Comparison of ENCODE assay signal across 14 mouse cellular contexts in genomic region chr4:63221096-63221958, GRCm38 (mm10). TPM values are rescaled to one million over a fixed set of nuclear protein-coding genes. Genes with fewer than 3 reads are reported as not detected.
A peak's percentile ranks its signal among the peaks of the same experiment; 100 is the strongest.
DNase-seq lines count a peak whose midpoint lies in the region; ATAC-seq and TF ChIP-seq lines count a peak whose summit lies in the region.
"Had no signal": no experiment of that assay in that cellular context is flagged by ENCODE, and none has a peak within 500 bp of the region (broad histone marks: within the 10 kb centered on the region; RNA-seq: fewer than 3 reads in every experiment).

No protein-coding gene starts in this region.

- no peak for ATAC-seq in heart, embryonic 12.5 days (ENCODE audit: insufficient number of reproducible peaks, low FRiP score)
- ATAC-seq in hindbrain, embryonic 13.5 days (ENCODE audit: low FRiP score), result no peak
- ATAC-seq: forebrain, embryonic 14.5 days; midbrain, embryonic 16.5 days had no signal

- no peak overlapping the region for H3ac ChIP-seq in C2C12 (ENCODE audit: control insufficient read depth, insufficient read length, low read depth)

- no peak for TF ChIP-seq CTCF in C2C12 (IDR thresholded peaks at IDR 0.05; ENCODE audit: control insufficient read depth, insufficient read depth, insufficient read length)

- H3K79me2 ChIP-seq in C2C12 (ENCODE audit: control insufficient read depth, insufficient read depth), result no peaks in the 10 kb centered on the region

- H3K4me1 ChIP-seq in heart, embryonic 12.5 days (replicated peaks), result peaks cover 22% of the 10 kb centered on the region
- H3K4me1 ChIP-seq in hindbrain, embryonic 13.5 days (replicated peaks), result peaks cover 22% of the 10 kb centered on the region

- WGBS in heart, embryonic 12.5 days, result 83% methylated on average over 15 of the region's 15 CpGs
- 84% methylated on average over 15 of the region's 15 CpGs for WGBS in hindbrain, embryonic 13.5 days

- no peak overlapping the region for H3K4me2 ChIP-seq in heart, embryonic 12.5 days
- H3K4me2 ChIP-seq in hindbrain, embryonic 13.5 days, result no peak overlapping the region
- H3K4me2 ChIP-seq: lung, embryonic 15.5 days had no signal

- 0 out of 2 replicates have a peak, but pooled peaks cover 5% of the 10 kb centered on the region for H3K36me3 ChIP-seq in heart, embryonic 12.5 days
- no peaks in the 10 kb centered on the region for H3K36me3 ChIP-seq in C2C12 (ENCODE audit: control insufficient read depth, insufficient read depth)
- no peaks in the 10 kb centered on the region for H3K36me3 ChIP-seq in hindbrain, embryonic 13.5 days

- no peak overlapping the region for H3K4me3 ChIP-seq in heart, embryonic 12.5 days
- H3K4me3 ChIP-seq in C2C12 (ENCODE audit: insufficient read depth, poor library complexity, severe bottlenecking), result no peak overlapping the region
- H3K4me3 ChIP-seq in hindbrain, embryonic 13.5 days, result no peak overlapping the region
- H3K4me3 ChIP-seq: lung, embryonic 15.5 days had no signal

- DNase-seq in heart, adult 18-20 months, result peak; percentile 72 to 87
- peak; percentile 78 for DNase-seq in gastrocnemius, postnatal 14 days
- peak; percentile 59 to 94 for DNase-seq in kidney, postnatal 25 days
- DNase-seq in natural killer cell, adult 2 months (ENCODE audit: low spot score in 2 of 2), result no peak
- DNase-seq in left cerebral cortex, postnatal 10 days (ENCODE audit: extremely low spot score in 1 of 2, low spot score in 2 of 2), result no peak
- DNase-seq: right cerebral cortex, postnatal 14 days had no signal

- peaks cover 19% of the 10 kb centered on the region for H3K27me3 ChIP-seq in heart, embryonic 12.5 days (replicated peaks)
- H3K27me3 ChIP-seq in C2C12 (ENCODE audit: control insufficient read depth, insufficient read depth, insufficient read length), result peaks cover 18% of the 10 kb centered on the region
- H3K27me3 ChIP-seq in hindbrain, embryonic 13.5 days, result peaks cover 21% of the 10 kb centered on the region
- H3K27me3 ChIP-seq: lung, embryonic 15.5 days had no signal

- H3K9me3 ChIP-seq in heart, embryonic 12.5 days (replicated peaks), result no peaks in the 10 kb centered on the region
- no peaks in the 10 kb centered on the region for H3K9me3 ChIP-seq in hindbrain, embryonic 13.5 days
- H3K9me3 ChIP-seq: lung, embryonic 15.5 days had no signal

- no peaks in the 10 kb centered on the region for H3K79me3 ChIP-seq in C2C12 (ENCODE audit: low read depth)

- intact Hi-C loops in gastrocnemius, postnatal 14 days (cut with DNase I; ENCODE audit: low total_unique reads), result no loop called here
- intact Hi-C loops in left cerebral cortex, postnatal 10 days (cut with DNase I), result no loop called here

- H3K9ac ChIP-seq in heart, embryonic 12.5 days, result no peak overlapping the region
- no peak overlapping the region for H3K9ac ChIP-seq in hindbrain, embryonic 13.5 days
- H3K9ac ChIP-seq: lung, embryonic 15.5 days had no signal

- H3K27ac ChIP-seq in heart, embryonic 12.5 days (ENCODE audit: poor library complexity, severe bottlenecking), result no peak overlapping the region
- H3K27ac ChIP-seq in hindbrain, embryonic 13.5 days, result no peak overlapping the region
- H3K27ac ChIP-seq: lung, embryonic 15.5 days had no signal

TF ChIP-seq in C2C12, 6 proteins besides CTCF, POLR2A, EP300 and RAD21:
- TF ChIP-seq MYOD1 (IDR thresholded peaks at IDR 0.05; ENCODE audit: control insufficient read depth, insufficient read length, low read depth), result peak; percentile 53
- no peak for TF ChIP-seq MAX (IDR thresholded peaks at IDR 0.05)

RNA-seq across cellular contexts. Expression of gene Col27a1, which starts 7.5 kb away (rescaled TPM):
- total RNA-seq in heart, adult 18-20 months (2021), result 1 to 10 TPM; 1.1 to 1.6 TPM
- polyA plus RNA-seq in heart, embryonic 12.5 days (2016; fragmentation: Nextera tagmentation; extraction: Ambion mirVana), result 3.7 and 3.8 TPM in 2 replicates
- 0.08 TPM for polyA plus RNA-seq in C2C12 (2012; fragmentation: generic; extraction: Trizol)
- 1 to 10 TPM; 1.9 to 2.6 TPM for total RNA-seq in gastrocnemius, postnatal 14 days (2021)
- total RNA-seq in left cerebral cortex, postnatal 10 days (2021), result 1 to 10 TPM; 2.5 to 3.3 TPM
- 2.1 and 2.4 TPM in 2 replicates for polyA plus RNA-seq in hindbrain, embryonic 13.5 days (2015; fragmentation: Nextera tagmentation; extraction: Ambion mirVana)

RNA-seq across cellular contexts. Expression of gene Kif12, which starts 49.4 kb away (rescaled TPM):
- not detected for total RNA-seq in heart, adult 18-20 months (2021)
- polyA plus RNA-seq in heart, embryonic 12.5 days (2016; fragmentation: Nextera tagmentation; extraction: Ambion mirVana), result 0.14 and 0.46 TPM in 2 replicates
- polyA plus RNA-seq in C2C12 (2012; fragmentation: generic; extraction: Trizol), result not detected
- not detected for total RNA-seq in gastrocnemius, postnatal 14 days (2021)
- not detected for total RNA-seq in left cerebral cortex, postnatal 10 days (2021)
- polyA plus RNA-seq in hindbrain, embryonic 13.5 days (2015; fragmentation: Nextera tagmentation; extraction: Ambion mirVana), result not detected in 2 replicates
- total RNA-seq: layer of hippocampus, postnatal 25 days had no signal
- polyA plus RNA-seq: forebrain, embryonic 14.5 days; hindbrain, embryonic 11.5 days had no signal

Comparison
In these comparisons a context has a peak if more than half of its experiments do, and no peak if none do; other contexts are left out.
1. DNase-seq: peak in heart, adult 18-20 months (2 of 2), gastrocnemius, postnatal 14 days (single experiment) and kidney, postnatal 25 days (2 of 2); none in natural killer cell, adult 2 months (0 of 2) and left cerebral cortex, postnatal 10 days (0 of 2).